Mouse (Mus musculus) c-Kit-positive CD71-positive TER-119-negative erythroid progenitor cells, embryonic 14.5 days (primary cell): ENCODE measurements at regions not wholly inside any gene's neighbourhood (a gene's known extent, or its start where the extent isn't known, plus 50 kb on each side); places are given as distances from the start of the nearest gene placed in this dataset.
"Not testable (repeated sequence)": the region's sequence is repeated elsewhere in the genome, so short reads cannot be mapped to it uniquely, and the experiment has no call there.

ENCODE experiments used
- DNase-seq: peaks from one replicate; pipeline ENCODE4 v3.0.0-alpha.2; 2013; ENCODE audit warnings: low read depth

GRCm38 (mm10) chr12:18606126-18606525, 91.8 kb downstream of the 5730507C01Rik start:
- not testable (repeated sequence) for DNase-seq

- DNase-seq = peak; percentile 0
Observed at GRCm38 (mm10) chr12:18609835-18610234, 95.5 kb downstream of the 5730507C01Rik start.

- DNase-seq = not testable (repeated sequence)
Observed at GRCm38 (mm10) chr12:18610581-18610980, 96.3 kb downstream of the 5730507C01Rik start.
